Mouse (Mus musculus): Measurements from ENCODE around the gene S1pr2. TPM values are rescaled to one million over a fixed set of nuclear protein-coding genes. Genes with fewer than 3 reads are reported as not detected.
A peak's percentile ranks its signal among the peaks of the same experiment; 100 is the strongest.
"Not testable (repeated sequence)": the region's sequence is repeated elsewhere in the genome, so short reads cannot be mapped to it uniquely, and the experiment has no call there.

The S1pr2 gene
- polyA plus RNA-seq, 1 experiment from 2014 or later, result 3.1 TPM

DNA sequence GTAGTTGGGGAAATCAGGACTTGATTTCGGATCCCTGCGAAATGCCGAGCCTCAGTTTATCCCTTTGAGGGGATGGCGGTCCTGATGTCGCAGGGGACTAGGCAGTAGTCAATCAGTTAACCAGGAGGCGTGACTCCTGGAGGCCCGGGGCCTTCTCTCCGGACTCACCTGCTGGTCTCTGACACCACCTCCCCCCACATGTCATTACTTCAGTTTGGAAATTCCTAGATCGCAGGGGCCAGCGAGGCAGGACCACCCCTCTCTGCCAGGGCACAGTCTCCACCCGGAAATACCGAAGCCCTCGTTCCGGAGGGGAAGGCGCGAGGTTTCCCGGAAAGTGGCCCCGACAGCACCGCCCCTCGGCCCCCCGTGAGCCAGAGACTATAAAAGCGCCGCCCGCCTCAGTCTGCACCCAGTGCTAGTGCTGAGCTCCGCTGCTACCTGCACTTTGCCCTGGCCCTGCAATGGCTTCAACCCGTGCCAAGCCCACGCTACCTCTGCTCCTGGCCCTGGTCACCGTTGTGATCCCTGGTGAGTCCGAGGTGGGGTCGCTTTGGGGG lies 39.1 kb upstream of the S1pr2 start, which contains the start of gene Icam1:
Gene Icam1 (plus strand): TSS at position 415 of the 560 bp plus-strand sequence.
- Histone ChIP-seq H3K36me3 (ENCODE audit: control insufficient read depth, insufficient read depth) (no peaks in the 10 kb centered on the region), H3K27me3 (ENCODE audit: control insufficient read depth, insufficient read depth, low read depth, low read length) (peaks cover 41% of the 10 kb centered on the region), H3K4me2 (ENCODE audit: low read depth, low read length) (peak within 1 kb of the TSS; percentile 67), H3K9ac (ENCODE audit: low read depth, low read length) (peak within 1 kb of the TSS; percentile 35), H3K4me1 (ENCODE audit: control insufficient read depth, low read depth, low read length) (peaks cover 27% of the 10 kb centered on the region), H3K9me3 (replicated peaks; ENCODE audit: control insufficient read depth, low read length) (no peaks in the 10 kb centered on the region), H3K4me3 (ENCODE audit: low read depth, low read length) (peak within 1 kb of the TSS; percentile 58), H3K27ac (ENCODE audit: low read length) (peak within 1 kb of the TSS; percentile 33)
- under 1% methylated on average over 30 of the region's 30 CpGs for WGBS (ENCODE audit: insufficient replicate concordance)
- peak; percentile 80 for ATAC-seq (ENCODE audit: low read depth)

DNA sequence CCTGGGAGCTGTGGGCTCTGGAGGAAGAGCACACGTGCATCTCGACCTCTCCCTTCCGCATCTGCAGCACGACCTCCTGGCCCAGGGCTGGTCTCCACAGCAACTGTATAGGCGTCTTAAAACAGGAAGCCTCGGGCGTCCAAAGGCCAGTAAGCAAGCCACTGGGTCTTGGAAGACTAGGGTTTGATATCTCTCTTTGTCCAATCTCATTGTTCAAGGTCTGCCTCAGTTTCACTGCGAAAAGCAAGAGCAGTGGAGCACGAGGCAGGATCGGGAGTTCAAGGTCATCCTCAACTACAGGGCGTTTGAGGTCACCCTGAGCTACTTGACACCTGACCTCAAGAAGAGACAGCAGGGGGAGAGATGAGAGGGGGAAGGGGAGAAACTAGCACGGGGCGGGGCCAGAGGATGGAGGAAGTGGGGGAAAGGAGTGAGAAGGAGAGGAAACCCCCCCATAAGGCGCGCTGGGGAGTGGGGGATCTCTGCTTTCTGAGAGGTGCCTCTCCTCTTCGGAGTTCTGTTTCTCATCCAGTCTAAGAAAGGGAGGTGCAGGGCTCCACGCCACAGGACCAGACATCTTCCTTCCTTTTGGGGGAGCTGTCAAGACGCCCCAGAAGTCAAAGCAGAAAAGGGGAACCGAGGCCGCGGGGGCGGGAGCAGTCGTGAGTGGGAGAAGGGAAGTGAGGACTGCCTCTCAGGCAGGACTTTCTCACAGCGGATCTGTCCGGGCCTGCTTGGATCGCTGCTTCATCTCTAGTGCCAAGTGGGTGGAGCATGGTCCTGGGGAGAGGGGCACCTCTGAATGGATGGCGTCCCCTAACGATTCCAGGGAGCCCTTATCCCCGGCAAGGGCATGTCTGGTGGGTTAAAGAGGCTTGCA lies 38.4 kb upstream of the S1pr2 start:
- WGBS (ENCODE audit: insufficient replicate concordance), result 2% methylated on average over 29 of the region's 29 CpGs
- peaks cover 30% of the 10 kb centered on the region for H3K4me1 ChIP-seq (ENCODE audit: control insufficient read depth, low read depth, low read length)

DNA sequence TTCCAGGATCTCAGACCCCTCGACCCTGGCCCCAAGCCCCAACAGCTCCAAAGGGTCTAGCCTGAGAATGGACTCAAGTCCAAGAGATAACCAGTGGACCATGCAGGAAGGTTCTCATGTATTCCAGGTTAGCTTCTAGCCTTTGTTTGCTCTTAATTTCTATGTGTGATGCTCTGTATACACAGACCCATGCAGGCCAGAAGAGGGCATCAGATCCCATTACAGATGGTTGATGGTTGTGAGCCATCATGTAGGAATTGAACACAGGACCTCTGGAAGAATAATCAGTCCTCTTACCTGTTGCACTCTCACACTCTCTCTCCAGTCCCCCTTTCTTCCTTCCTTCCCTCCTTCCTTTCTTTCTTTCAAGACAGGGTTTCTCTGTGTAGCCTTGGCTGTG lies 35.8 kb upstream of the S1pr2 start:
- Histone ChIP-seq H3K27ac (ENCODE audit: low read length) (0 out of 2 replicates have a peak overlapping the region, but pooled peaks have one; percentile 18), H3K4me1 (ENCODE audit: control insufficient read depth, low read depth, low read length) (peaks cover 27% of the 10 kb centered on the region), H3K9me3 (replicated peaks; ENCODE audit: control insufficient read depth, low read length) (no peaks in the 10 kb centered on the region), H3K36me3 (ENCODE audit: control insufficient read depth, insufficient read depth) (peaks cover 7% of the 10 kb centered on the region), H3K27me3 (ENCODE audit: control insufficient read depth, insufficient read depth, low read depth, low read length) (peaks cover 35% of the 10 kb centered on the region), H3K4me2 (ENCODE audit: low read depth, low read length) (no peak overlapping the region), H3K9ac (ENCODE audit: low read depth, low read length) (no peak overlapping the region), H3K4me3 (ENCODE audit: low read depth, low read length) (no peak overlapping the region)
- 10% methylated on average over 1 of the region's 1 CpGs for WGBS (ENCODE audit: insufficient replicate concordance)
- no peak for ATAC-seq (ENCODE audit: low read depth)

More for the DNA sequence above, 38.4 kb upstream of the S1pr2 start:
- peak; percentile 25; the same call in 1 of the 2 replicates for ATAC-seq (ENCODE audit: low read depth)
- no peaks in the 10 kb centered on the region for H3K9me3 ChIP-seq (replicated peaks; ENCODE audit: control insufficient read depth, low read length)
- H3K9ac ChIP-seq (ENCODE audit: low read depth, low read length), result peak overlapping the region; percentile 33
- no peaks in the 10 kb centered on the region for H3K36me3 ChIP-seq (ENCODE audit: control insufficient read depth, insufficient read depth)
- peak overlapping the region; percentile 67 for H3K4me2 ChIP-seq (ENCODE audit: low read depth, low read length)
- H3K27ac ChIP-seq (ENCODE audit: low read length), result peak overlapping the region; percentile 17; the same call in 1 of the 2 replicates
- peaks cover 41% of the 10 kb centered on the region for H3K27me3 ChIP-seq (ENCODE audit: control insufficient read depth, insufficient read depth, low read depth, low read length)
- peak overlapping the region; percentile 58 for H3K4me3 ChIP-seq (ENCODE audit: low read depth, low read length)

DNA sequence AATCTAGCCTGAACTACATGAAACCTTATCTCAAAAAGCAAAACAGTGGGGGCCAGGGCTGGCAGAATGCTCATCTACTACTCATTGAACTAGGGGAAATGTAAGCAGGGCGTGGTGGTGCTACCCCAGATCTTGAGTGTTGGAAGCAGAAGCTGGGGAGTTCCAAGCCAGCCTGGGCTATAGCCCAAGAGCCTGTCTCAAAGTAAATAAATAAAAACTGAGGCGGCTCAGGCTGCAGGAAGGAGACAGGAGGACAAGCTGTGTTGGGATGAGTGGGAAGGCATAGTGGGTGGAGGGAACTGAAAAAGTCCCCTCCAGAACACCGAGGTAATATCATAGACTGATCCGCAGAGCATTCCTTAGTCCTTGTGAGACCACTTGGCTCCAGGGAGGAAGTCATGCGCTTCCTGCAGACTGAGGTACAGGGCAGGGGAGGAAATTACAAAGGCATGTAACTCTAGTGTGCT lies 35.3 kb upstream of the S1pr2 start:
- Histone ChIP-seq H3K4me3 (ENCODE audit: low read depth, low read length) (no peak overlapping the region), H3K36me3 (ENCODE audit: control insufficient read depth, insufficient read depth) (peaks cover 11% of the 10 kb centered on the region), H3K9ac (ENCODE audit: low read depth, low read length) (0 out of 2 replicates have a peak overlapping the region, but pooled peaks have one; percentile 14), H3K9me3 (replicated peaks; ENCODE audit: control insufficient read depth, low read length) (no peaks in the 10 kb centered on the region), H3K4me2 (ENCODE audit: low read depth, low read length) (no peak overlapping the region), H3K27ac (ENCODE audit: low read length) (peak overlapping the region; percentile 18; the same call in 1 of the 2 replicates), H3K4me1 (ENCODE audit: control insufficient read depth, low read depth, low read length) (peaks cover 27% of the 10 kb centered on the region), H3K27me3 (ENCODE audit: control insufficient read depth, insufficient read depth, low read depth, low read length) (peaks cover 31% of the 10 kb centered on the region)
- no peak for ATAC-seq (ENCODE audit: low read depth)
- 18% methylated on average over 5 of the region's 5 CpGs for WGBS (ENCODE audit: insufficient replicate concordance)

DNA sequence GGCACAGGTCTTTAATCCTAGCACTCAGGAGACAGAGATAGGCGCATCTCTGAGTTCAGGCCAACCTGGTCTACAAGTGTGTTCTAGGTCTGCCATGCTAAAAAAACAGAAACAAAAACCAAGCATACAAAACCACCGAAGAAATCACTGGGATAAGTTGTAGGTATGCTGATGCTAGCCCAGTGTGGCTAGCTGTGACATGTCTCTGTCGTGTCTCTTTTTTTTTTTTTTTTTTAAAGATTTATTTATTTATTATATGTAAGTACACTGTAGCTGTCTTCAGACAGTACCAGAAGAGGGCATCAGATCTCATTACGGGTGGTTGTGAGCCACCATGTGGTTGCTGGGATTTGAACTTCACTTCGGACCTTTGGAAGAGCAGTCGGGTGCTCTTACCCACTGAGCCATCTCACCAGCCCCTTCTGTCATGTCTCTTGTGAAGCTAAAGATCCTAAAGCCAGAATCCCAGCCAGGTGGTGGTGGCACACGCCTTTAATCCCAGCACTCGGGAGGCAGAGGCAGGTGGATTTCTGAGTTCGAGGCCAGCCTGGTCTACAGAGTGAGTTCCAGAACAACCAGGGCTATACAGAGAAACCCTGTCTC lies 34.5 kb upstream of the S1pr2 start:
- not testable (repeated sequence) for H3K4me2 ChIP-seq (ENCODE audit: low read depth, low read length); H3K4me3 ChIP-seq (ENCODE audit: low read depth, low read length); ATAC-seq (ENCODE audit: low read depth); H3K9me3 ChIP-seq (replicated peaks; ENCODE audit: control insufficient read depth, low read length); H3K9ac ChIP-seq (ENCODE audit: low read depth, low read length); H3K27ac ChIP-seq (ENCODE audit: low read length)
- WGBS (ENCODE audit: insufficient replicate concordance), result 60% methylated on average over 9 of the region's 9 CpGs
- Histone ChIP-seq H3K27me3 (ENCODE audit: control insufficient read depth, insufficient read depth, low read depth, low read length) (peaks cover 22% of the 10 kb centered on the region), H3K4me1 (ENCODE audit: control insufficient read depth, low read depth, low read length) (peaks cover 27% of the 10 kb centered on the region), H3K36me3 (ENCODE audit: control insufficient read depth, insufficient read depth) (peaks cover 13% of the 10 kb centered on the region)

DNA sequence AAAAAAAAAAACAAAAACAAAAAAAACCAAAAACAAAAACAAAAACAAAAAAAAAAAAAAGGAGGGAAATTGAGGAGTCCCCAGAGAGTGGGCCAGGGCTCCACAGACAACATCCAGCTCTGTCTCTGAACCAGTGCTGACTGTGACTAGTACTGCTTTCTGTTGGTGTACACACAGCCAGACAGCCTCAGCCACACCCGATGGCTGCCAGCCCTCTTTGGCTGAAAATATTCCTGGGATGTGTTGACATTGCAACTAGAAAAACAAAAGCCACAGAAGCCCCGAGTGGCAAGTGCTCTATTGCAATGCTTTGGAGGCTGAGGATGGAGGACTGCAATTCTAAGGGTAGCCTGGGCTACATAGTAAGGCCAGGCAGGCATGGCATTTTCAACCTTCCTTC lies 33.8 kb upstream of the S1pr2 start:
- Histone ChIP-seq H3K9me3 (replicated peaks; ENCODE audit: control insufficient read depth, low read length) (no peaks in the 10 kb centered on the region), H3K36me3 (ENCODE audit: control insufficient read depth, insufficient read depth) (peaks cover 14% of the 10 kb centered on the region), H3K4me3 (ENCODE audit: low read depth, low read length) (no peak overlapping the region), H3K4me2 (ENCODE audit: low read depth, low read length) (no peak overlapping the region), H3K4me1 (ENCODE audit: control insufficient read depth, low read depth, low read length) (peaks cover 21% of the 10 kb centered on the region), H3K27me3 (ENCODE audit: control insufficient read depth, insufficient read depth, low read depth, low read length) (peaks cover 15% of the 10 kb centered on the region), H3K27ac (ENCODE audit: low read length) (no peak overlapping the region), H3K9ac (ENCODE audit: low read depth, low read length) (no peak overlapping the region)
- 47% methylated on average over 2 of the region's 2 CpGs for WGBS (ENCODE audit: insufficient replicate concordance)
- no peak for ATAC-seq (ENCODE audit: low read depth)

DNA sequence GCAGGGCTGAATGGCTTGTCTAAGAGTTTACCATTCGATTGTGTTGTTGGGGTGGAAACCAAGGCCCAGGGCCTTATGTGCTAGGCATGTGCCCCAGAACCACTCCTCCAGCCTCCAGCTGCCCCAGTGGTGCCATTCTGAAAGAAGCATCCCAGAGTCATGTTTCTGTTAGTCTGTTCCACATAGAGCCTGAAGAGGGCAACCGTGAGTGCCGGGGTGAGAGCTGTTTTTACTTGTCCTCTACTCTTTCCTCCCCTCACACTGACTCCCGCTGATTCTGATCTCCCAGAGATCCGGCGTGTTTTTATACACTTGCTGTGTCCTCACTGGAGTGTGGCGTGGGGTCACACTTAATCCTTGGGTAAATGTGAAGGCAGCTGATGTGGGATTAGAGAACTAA lies 31.4 kb upstream of the S1pr2 start:
- H3K27me3 ChIP-seq (ENCODE audit: control insufficient read depth, insufficient read depth, low read depth, low read length), result no peaks in the 10 kb centered on the region
- H3K4me1 ChIP-seq (ENCODE audit: control insufficient read depth, low read depth, low read length), result peaks cover 21% of the 10 kb centered on the region
- no peaks in the 10 kb centered on the region for H3K9me3 ChIP-seq (replicated peaks; ENCODE audit: control insufficient read depth, low read length)
- 74% methylated on average over 7 of the region's 7 CpGs for WGBS (ENCODE audit: insufficient replicate concordance)
- no peak overlapping the region for H3K27ac ChIP-seq (ENCODE audit: low read length)
- no peak overlapping the region for H3K4me3 ChIP-seq (ENCODE audit: low read depth, low read length)
- H3K36me3 ChIP-seq (ENCODE audit: control insufficient read depth, insufficient read depth), result peaks cover 14% of the 10 kb centered on the region
- H3K4me2 ChIP-seq (ENCODE audit: low read depth, low read length), result no peak overlapping the region
- H3K9ac ChIP-seq (ENCODE audit: low read depth, low read length), result no peak overlapping the region
- no peak for ATAC-seq (ENCODE audit: low read depth)

DNA sequence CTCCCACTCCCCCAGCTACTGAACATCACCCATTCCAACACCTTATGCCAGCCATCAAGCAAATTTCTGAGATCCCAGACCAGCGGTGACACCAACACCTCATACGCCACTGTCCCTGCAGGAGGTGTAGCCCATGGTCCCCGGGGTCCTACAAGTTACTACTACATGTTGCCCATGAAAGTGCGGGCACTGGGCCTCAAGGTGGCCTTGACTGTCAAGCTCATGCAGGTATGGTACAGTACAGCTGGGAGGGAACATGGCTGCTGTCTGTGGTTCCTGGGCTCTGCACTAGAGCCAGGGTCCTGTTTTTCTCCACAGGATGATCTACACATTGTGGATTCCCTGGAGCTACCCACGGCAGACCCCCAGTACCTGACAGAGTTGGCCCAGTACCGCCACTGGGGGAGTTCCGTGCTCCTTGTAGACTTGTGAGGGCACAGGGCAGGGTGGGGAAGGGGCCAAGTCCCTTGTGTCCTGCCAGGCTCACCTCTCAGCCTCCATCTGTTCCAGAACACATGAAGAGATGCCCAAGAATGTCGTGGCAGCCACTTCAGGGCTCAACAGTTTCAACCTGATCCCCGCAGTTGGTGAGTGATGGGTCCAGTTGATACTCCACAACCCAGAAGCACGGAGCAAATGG lies 30.9 kb upstream of the S1pr2 start:
- 85% methylated on average over 10 of the region's 10 CpGs for WGBS (ENCODE audit: insufficient replicate concordance)
- Histone ChIP-seq H3K4me2 (ENCODE audit: low read depth, low read length) (no peak overlapping the region), H3K36me3 (ENCODE audit: control insufficient read depth, insufficient read depth) (peaks cover 14% of the 10 kb centered on the region), H3K27ac (ENCODE audit: low read length) (no peak overlapping the region), H3K27me3 (ENCODE audit: control insufficient read depth, insufficient read depth, low read depth, low read length) (no peaks in the 10 kb centered on the region), H3K4me3 (ENCODE audit: low read depth, low read length) (no peak overlapping the region), H3K9me3 (replicated peaks; ENCODE audit: control insufficient read depth, low read length) (no peaks in the 10 kb centered on the region), H3K9ac (ENCODE audit: low read depth, low read length) (no peak overlapping the region), H3K4me1 (ENCODE audit: control insufficient read depth, low read depth, low read length) (peaks cover 21% of the 10 kb centered on the region)
- ATAC-seq (ENCODE audit: low read depth), result no peak
